Mouse (Mus musculus): ENCODE data around the gene Tbx6. TPM values are rescaled to one million over a fixed set of nuclear protein-coding genes. Genes with fewer than 3 reads are reported as not detected.
A peak's percentile ranks its signal among the peaks of the same experiment; 100 is the strongest.

Tbx6 gene
- 1.4 and 1.9 TPM in 2 replicates for polyA plus RNA-seq (2012; rRNA removed)

DNA sequence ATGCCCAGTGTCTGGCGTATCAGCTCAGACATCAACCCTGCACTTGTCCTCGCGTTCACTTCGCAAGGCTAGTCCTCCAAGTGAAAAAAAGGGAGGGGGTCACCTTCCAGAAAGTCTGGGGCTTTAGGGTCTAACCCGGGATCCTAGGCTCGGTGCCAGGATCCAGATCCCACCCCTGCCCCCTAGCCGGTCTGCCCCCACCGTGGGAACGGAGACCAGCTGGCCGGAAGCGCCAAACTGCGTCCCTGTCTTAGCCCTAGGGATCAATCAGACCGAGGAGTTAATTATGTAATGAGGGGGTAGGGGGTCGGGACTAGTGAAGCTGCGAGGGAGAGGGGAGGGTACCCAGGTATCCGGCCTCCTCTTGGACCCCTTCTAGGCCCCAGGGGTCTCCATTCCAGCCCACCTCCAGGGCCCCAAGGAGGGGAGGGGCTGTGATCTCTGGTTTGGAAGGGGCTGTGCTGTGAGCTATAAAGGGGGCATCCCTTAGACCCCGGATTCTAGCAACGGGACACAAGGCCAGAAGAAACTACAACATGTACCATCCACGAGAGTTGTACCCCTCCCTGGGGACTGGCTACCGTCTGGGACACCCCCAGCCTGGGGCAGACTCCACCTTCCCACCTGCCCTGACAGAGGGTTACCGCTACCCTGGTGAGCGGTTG, at the start of gene Tbx6:
Gene Tbx6 (plus strand): TSS at position 513 of the 665 bp plus-strand sequence.
- DNase-seq (ENCODE audit: extremely low spot score in 1 of 2, low spot score in 1 of 2), result no peak

DNA sequence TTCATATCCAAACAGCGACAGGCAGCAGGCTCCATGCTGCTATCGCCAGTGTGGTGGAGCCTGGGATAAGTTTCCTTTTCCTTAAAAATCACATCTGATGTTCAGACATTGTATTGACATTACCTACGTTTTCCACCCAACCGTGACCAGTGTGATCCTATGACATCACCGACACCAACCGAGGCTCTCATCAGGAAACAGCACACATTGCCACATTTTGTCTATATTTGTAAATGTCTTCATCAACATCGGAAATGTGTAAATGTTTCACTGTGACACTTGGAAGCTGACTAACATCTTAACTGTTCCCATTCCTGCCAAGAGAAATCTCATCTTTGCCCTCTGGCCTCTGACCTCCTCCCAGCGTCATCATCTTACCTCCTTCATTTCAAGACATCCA, 45.2 kb upstream of the Tbx6 start:
- no peak for DNase-seq (ENCODE audit: extremely low spot score in 1 of 2, low spot score in 1 of 2)

DNA sequence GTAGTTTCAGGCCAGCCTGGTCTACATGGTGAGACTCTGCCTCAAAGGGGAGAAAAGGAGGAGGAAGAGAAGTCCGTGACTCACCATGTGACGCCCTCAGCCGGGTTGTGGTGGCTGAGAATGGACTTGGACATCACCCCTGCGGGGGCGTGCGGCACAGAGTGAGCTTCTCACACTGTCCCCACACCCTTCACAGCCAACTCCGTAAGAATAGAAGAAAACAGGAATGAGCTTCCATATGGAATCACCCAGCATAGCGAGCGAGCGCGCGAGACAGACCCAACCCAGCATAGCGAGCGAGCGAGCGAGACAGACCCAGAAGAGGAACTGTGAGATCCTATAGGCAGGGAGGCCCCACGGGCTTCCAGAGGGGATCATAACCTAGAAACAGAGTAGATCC, 41.7 kb upstream of the Tbx6 start:
- DNase-seq (ENCODE audit: extremely low spot score in 1 of 2, low spot score in 1 of 2), result peak; percentile 72 to 81

DNA sequence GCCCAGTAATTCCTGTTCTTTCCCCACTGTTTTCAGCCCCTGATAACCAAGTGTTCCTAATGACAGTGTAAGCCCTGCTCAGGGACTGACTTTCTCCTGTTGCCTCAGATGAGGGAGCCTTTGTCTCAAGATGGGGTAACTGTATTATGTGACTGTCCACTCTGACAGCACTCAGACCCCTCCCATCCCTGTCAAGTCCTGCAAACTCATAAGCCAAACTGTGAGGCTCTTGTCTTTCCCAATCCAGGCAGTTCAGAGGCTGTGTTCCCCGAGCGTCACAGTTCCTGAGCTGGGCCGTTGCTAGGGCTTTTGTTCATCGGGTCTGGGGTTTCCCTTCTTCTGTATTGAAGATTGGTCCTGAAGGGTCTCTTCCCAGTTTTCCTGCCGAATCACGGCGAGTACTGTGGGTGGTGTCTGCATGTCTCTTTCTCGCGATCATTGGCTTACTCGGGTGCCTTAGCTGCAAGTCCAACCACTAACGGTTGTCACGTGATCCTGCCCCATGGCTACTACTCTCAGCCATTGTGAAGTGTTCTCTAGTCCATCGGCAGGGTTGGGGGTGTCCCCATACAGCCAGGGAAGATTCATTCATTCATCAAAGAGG, 41.0 kb upstream of the Tbx6 start:
- DNase-seq (ENCODE audit: extremely low spot score in 1 of 2, low spot score in 1 of 2), result no peak

DNA sequence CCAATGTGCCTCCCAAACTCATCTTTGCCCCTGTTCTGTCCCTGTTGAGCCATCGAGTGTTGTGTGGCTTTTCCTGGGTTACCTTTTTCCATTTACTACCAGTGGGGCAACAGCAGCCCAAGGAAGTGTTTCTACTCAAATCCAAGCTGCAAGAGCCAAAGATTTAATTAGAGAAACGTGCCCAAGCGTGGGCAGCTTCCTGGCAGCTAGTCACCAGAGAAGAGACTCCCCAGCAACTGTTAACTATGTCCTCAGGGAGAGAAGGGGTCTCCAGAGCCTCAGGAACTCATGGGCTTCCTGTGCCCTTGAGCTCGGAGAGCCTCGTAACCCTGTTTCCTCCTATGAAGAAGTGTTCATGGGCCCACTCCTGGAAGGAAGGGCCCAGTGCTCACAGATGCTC, 40.3 kb upstream of the Tbx6 start:
- DNase-seq (ENCODE audit: extremely low spot score in 1 of 2, low spot score in 1 of 2), result no peak

DNA sequence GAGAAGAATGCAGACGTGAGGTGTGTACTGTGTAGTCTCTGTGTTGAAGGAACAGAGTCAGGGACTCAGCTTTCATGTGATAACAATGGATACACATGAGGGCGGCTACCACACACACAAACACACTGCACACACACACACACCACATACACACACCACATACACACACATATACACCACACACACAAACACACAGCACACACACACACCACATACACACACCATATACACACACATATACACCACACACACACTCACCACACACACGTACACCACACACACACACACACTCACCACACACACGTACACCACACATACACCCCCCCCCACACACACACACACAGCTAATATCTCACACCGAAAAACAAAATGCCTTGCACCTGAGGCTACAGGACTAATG, 39.8 kb upstream of the Tbx6 start:
- no peak for DNase-seq (ENCODE audit: extremely low spot score in 1 of 2, low spot score in 1 of 2)

DNA sequence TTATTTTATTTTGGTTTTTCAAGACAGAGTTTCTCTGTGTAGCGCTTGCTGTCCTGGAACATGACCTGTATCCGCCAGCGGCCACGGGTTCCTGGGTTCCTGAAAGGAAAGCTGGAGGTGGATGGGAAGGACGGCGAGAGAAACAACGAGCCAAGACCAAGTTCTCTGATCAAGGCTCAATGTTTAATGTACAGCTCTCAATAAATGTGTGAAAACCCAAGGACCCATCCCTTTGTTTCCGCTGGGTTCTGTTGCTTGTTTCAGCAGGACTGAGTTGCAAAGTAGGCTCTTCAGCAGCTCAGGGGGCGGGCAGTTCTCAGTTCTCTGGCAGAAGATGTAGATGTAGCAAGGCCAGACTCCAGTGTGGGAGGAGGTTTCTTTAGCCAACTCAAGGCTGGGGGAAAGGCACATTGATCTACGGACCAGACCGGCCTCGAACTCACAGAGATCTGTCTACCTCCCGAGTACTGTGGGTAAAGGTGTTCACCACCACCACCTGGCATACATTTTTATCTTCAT, 39.3 kb upstream of the Tbx6 start:
- no peak for DNase-seq (ENCODE audit: extremely low spot score in 1 of 2, low spot score in 1 of 2)

DNA sequence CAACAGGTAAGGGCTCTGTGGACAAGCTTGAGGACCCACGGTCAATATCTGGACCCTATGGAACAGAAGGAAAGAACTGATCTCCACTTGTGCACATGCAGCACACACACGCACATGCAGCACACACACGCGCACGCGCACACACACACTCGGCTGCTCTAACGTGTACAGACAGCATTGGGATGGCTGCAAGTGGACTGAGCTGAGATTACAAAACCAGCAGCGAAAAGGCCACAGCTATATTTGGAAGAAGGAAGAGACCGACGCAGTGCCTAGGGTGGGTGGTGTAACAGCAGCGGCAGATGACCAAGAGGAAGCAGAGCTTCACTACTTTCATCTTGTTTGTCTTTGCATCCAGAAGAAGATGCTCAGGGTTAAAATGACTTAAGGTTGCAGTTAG, 35.2 kb upstream of the Tbx6 start:
- DNase-seq (ENCODE audit: extremely low spot score in 1 of 2, low spot score in 1 of 2), result peak in 1 of 2 experiments; percentile 35

DNA sequence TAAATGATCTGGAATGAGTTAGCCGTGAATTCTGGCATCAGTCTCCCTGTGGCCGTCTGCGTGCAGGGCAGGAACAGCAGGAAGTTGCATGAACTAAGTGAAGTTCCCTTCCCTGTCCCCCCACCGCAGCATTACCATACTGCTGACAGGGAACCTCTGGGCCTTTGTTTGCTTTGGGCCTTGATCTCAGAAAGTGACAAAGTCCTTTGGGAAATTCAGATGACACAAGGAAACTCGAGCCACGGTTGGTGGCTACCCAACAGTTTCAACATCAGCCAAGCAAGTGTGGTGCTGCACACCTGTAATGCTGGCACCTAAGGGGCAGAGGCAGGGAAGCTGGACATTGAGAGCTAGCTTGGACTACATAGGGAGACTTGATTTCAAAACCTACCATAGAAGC, 34.5 kb upstream of the Tbx6 start:
- no peak for DNase-seq (ENCODE audit: extremely low spot score in 1 of 2, low spot score in 1 of 2)

DNA sequence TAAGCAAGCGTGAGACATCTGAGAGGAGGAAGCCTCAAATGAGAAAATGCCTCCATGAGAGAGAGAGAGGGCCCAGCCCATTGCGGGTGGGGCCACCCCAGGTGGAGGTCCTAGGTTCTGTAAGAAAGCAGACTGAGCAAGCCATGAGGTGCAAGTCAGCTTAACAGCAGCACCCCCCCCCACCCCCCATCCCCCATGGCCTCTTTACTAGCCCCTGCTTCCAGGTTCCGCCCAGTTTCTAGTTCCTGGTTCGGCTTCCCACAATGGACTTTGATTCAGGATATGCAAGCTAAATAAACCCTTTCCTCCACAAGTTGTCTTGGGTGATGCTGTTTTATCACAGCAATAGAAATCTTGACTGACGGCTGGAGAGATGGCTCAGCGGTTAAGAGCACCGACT, 32.5 kb upstream of the Tbx6 start:
- DNase-seq (ENCODE audit: extremely low spot score in 1 of 2, low spot score in 1 of 2), result no peak

DNA sequence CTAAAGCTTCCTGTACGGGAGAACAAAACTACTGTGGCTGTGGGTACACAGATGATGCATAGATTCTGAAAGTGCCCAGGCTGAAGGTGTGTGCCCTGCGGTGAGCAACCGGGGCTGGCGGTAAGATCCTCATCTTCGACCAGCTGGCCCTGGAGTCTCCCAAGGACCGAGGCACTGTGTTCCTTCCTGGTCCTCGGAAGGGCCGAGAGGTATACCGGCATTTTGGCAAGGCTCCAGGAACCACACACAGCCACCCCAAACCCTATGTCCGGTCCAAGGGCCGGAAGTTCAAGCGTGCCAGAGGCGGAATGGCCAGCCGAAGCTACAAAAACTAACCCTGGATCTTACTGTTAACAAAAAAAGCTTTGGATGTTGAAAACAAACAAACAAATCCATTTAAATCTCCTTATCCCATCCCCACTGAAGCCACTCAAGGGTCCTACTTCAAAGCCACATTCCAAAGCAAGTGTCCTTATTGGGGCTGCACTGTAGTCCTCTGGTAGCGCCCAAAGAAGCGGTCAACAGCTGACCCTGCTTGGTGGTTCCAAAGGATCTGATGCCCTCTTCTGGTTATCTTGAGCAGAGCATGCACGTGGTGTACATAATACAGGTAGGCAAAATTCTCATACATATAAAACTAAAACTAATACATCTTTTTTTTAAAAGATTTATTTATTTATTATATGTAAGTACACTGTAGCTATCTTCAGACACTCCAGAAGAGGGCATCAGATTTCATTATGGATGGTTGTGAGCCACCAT, 31.5 kb upstream of the Tbx6 start:
- no peak for DNase-seq (ENCODE audit: extremely low spot score in 1 of 2, low spot score in 1 of 2)

DNA sequence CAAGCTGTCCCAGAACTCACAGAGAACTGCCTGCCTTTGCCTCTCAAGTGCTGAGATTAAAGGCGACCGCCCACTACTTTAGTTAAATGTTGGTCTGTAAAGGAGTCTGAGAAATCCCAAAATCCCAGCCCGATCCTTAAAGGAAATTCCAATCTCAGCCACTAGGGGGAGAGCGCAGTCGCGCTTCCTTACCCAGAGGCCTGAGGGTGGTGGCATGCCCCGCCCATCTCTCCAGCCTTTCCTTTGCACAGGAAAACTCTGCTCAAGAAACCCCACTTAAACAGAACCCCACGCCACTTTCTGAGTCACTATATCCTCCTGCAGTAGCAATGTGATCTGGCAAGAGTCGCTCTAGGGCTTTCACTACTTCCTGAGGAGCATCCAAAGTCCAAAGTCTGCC, 26.4 kb upstream of the Tbx6 start:
- DNase-seq (ENCODE audit: extremely low spot score in 1 of 2, low spot score in 1 of 2), result peak in 1 of 2 experiments; percentile 89

DNA sequence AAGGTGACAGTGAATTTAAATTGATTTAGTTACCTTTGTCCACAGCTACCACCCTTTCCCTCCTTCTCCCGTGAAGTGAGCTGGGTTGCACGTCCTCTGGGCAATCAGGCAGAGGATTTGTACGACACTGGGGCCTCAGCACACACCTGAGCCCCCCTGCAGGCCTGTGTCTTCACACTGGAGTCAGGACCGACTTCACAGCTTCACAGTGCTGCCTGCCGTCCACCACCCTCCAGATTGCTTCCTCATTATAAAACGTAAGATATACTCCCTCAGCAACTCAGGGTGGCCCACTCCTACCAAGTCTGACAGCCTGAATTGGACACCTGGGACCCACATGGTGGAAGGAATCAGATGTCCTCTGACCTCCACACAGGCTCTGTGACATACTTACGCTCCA, 22.7 kb upstream of the Tbx6 start:
- no peak for DNase-seq (ENCODE audit: extremely low spot score in 1 of 2, low spot score in 1 of 2)

DNA sequence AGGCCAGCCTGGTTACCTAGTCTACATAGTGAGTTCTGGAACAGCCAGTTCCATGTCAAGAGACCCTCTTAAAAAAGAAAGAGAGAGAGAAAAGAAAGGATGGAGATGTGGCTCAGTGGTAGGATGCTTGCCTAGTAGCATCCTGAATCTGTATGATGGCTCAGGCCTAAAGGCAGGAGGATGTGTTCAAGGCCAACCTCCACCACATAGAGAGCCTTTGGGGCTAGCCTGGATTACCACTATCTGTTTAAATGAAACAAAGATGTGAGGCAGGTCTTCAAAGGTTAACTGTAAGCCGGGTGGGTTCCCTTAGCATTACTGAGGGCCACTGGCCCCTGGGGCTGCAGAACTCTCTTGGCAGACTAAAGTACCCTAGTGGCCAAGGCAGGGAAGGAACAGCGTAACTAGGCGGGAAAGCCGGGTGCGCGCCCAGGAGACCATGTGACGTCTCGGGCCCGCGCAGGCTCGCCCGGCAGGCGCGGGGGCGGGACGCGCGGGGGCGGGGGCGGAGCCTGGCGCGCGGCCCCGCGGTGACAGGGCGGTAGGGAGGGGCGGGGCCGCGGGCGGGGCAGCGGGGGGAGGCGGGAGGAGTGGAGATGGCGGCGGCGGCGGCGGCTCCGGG, 22.1 kb upstream of the Tbx6 start, which contains the start of gene Mapk3:
Gene Mapk3 (plus strand): TSS at position 552 of the 622 bp plus-strand sequence.
- peak in 1 of 2 experiments; percentile 90 for DNase-seq (ENCODE audit: extremely low spot score in 1 of 2, low spot score in 1 of 2)

DNA sequence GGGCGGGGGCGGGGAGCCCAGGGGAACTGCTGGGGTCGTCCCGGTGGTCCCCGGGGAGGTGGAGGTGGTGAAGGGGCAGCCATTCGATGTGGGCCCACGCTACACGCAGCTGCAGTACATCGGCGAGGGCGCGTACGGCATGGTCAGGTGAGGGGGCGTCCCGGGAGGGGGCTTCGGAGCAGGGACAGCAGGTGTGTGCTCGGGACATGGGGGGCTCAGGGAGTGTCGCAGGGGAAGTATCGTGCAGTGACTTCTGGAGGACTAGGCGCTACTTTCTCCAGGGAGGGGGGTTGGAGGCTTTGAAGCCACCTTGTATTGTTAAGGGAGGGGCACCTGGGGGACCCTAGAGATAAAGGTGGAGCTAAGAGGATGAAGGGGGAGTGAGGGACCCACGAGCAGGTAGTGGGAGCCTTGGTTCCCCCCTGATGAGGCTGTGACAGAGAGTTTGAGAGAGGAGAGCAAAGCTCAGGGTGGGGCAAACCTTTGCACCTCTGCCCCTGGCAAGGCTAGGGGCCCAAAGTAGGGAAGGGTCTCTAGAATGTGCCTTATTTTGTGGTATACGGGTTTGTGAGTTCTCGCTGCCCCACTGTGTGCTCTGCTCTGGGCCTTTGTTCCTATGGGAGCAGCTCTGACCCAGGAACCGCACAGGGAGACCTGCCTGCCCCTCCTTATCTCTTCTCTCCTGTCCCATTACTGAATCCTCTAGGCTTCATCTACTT, 21.5 kb upstream of the Tbx6 start:
- no peak for DNase-seq (ENCODE audit: extremely low spot score in 1 of 2, low spot score in 1 of 2)

DNA sequence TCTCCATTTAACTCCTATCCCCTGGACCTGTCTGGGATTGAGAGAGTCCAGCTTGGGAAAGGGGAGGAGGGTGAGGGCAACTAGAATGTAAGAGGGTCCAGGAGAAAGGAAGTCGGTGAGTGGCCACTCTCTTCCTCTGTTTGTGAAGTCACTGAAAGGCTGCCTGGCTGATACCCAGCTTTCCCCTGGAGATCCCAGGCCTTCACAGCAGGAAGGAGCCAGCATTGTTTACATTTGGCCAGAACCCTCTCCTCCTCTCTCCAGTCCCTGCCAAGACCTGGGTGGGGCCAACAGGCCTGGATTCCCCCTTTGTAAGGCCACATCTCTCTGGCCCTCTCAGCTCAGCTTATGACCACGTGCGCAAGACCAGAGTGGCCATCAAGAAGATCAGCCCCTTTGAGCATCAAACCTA, 20.9 kb upstream of the Tbx6 start:
- no peak for DNase-seq (ENCODE audit: extremely low spot score in 1 of 2, low spot score in 1 of 2)

DNA sequence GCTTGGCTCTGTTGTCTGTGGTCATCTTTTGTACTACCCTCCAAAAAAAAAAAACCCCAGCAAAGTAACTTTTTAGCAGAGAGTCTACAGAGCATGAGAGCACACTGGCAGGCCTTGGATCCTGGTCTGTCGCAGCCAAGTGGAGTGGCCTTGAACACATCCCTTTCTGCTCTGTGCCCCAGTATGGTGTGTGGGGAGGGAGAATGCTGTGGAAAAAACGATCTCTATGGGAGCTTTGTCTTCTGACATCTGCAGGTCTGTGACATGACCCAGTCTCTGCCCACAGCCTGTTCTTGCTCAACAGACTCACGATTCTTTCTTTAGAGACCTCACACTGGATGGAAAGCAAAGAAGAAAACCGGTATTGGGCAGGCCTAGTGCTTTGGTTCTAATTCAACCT, 20.3 kb upstream of the Tbx6 start:
- no peak for DNase-seq (ENCODE audit: extremely low spot score in 1 of 2, low spot score in 1 of 2)

DNA sequence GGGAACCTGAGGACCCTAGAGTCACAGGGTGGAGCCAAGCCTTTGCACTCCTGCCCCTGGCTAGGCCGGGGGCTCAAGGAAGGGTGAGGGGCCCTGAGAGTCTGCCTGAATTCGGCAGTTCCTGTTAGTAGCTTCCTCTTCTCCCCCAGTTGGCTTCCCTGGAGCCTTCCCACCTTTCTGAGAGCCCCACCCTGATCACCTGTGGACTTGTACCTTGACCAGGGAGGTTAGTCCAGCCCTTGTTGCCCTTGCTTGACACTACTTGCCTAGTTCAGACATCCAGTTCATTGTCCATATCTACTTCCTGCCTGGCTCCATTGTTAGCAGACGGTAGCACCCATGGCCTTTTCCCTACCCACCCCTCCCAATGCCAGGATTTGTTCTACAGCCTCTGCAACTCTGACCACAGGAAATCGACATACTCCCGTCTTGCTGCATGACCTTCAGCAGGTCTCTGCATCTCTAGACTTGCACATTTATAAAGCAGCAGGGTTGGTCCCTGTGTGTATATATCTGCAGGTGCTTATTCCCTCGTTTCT, 19.7 kb upstream of the Tbx6 start:
- DNase-seq (ENCODE audit: extremely low spot score in 1 of 2, low spot score in 1 of 2), result no peak

DNA sequence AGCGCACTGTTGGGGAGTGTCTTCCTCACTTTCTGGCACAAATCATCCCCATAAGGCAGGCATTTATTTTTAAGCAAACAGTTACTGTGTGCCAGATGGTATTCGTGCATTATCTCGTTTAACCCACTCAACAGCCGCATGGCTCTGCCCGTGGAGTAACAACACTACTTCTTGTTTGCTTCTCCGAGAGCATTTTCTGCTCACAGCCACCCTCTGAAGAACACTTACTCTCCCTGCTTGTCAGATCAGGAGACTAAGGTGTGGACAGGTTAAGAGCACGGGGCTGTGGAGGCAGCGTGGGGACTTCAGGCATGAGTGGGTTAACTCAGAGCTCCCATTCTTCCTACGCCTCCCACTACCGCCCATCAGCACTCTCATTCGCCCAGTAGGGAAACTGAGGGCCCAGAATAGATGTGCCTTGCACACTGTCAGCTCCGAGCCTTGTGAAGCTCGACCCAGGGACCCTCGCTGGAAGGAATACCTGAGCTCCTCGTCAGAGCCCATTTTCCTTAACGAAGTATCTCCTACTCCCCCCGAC, 18.7 kb upstream of the Tbx6 start:
- DNase-seq (ENCODE audit: extremely low spot score in 1 of 2, low spot score in 1 of 2), result peak; percentile 80 to 81

DNA sequence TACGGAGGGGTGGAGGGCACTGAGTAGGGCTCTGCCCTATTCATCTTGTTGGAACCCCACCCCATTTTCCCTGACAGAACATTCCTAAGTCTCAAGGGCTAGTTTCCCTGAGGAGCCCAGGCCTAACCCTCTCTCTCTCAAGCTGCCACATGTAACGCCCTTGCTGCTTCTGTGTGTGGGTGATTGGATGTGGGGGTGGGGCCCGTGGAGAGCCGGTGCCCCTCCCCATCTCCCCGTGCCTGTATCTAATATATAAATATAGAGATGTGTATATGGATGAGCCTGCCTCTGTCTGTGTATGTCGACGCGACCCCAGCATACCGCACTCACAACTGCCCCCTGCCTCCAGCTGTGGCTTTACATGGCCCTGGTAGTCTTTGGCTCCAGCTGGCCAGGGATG, 15.7 kb upstream of the Tbx6 start:
- DNase-seq (ENCODE audit: extremely low spot score in 1 of 2, low spot score in 1 of 2), result no peak

Measured in frontal cortex, adult 2 months (tissue).